Mouse (Mus musculus) CH12.LX (cell line): Measurements from ENCODE around the gene Xrcc4.

Experiments used
- BHLHE40 ChIP-seq: IDR thresholded peaks from 2 replicates; pipeline ENCODE4 v1.6.1; 2011; ENCODE audit warnings: mild to moderate bottlenecking, low read depth, low read length, improper control_type of control experiment
- CHD2 ChIP-seq: IDR thresholded peaks from 2 replicates; pipeline ENCODE4 v1.6.1; 2011; ENCODE audit warnings: low read length, improper control_type of control experiment
- CTCF ChIP-seq, 2 experiments: IDR thresholded peaks in 1 of 2; conservative IDR thresholded peaks in 1 of 2; 2 replicates each; pipeline ENCODE4 v1.5.1; 2011 to 2012; ENCODE audit warnings: low read depth in 2 of 2, low read length in 2 of 2, improper control_type of control experiment in 1 of 2, inconsistent platforms in 1 of 2, mild to moderate bottlenecking in 1 of 2, moderate library complexity in 1 of 2
- JUND ChIP-seq: conservative IDR thresholded peaks from 2 replicates; pipeline ENCODE4 v1.6.1; 2011; ENCODE audit warnings: low read depth, low read length, improper control_type of control experiment
- KAT2A ChIP-seq: IDR thresholded peaks from 2 replicates; pipeline ENCODE4 v1.6.1; 2012; ENCODE audit warnings: low read length, improper control_type of control experiment, inconsistent platforms; ENCODE audit not compliant: insufficient replicate concordance
- MAFK ChIP-seq: IDR thresholded peaks from 2 replicates; pipeline ENCODE4 v1.6.1; 2011; ENCODE audit warnings: low read length, improper control_type of control experiment; ENCODE audit not compliant: insufficient replicate concordance
- MEF2A ChIP-seq: IDR thresholded peaks from 2 replicates; pipeline ENCODE4 v1.6.1; 2014; ENCODE audit warnings: low read depth, mild to moderate bottlenecking, inconsistent platforms, low read length, improper control_type of control experiment, borderline replicate concordance
- MXI1 ChIP-seq: IDR thresholded peaks from 2 replicates; pipeline ENCODE4 v1.6.1; 2011; ENCODE audit warnings: mild to moderate bottlenecking, low read depth, low read length, improper control_type of control experiment
- NELFE ChIP-seq: IDR thresholded peaks from 2 replicates; pipeline ENCODE4 v1.6.1; 2011; ENCODE audit warnings: low read depth, low read length, improper control_type of control experiment
- ZNF384 ChIP-seq: IDR thresholded peaks from 2 replicates; pipeline ENCODE4 v1.6.1; 2012; ENCODE audit warnings: low read depth, low read length, improper control_type of control experiment, inconsistent platforms

- TF ChIP-seq NELFE (no peak), JUND (no peak), CTCF (conservative IDR thresholded peaks at IDR 0.05 in 1 of 2, IDR thresholded peaks at IDR 0.05 in 1 of 2; ENCODE audit: low read depth in 2 of 2, low read length in 2 of 2) (no peak), BHLHE40 (no peak), ZNF384 (no peak), MEF2A (no peak), KAT2A (no peak), MXI1 (no peak), CHD2 (no peak), MAFK (no peak)
Observed at GRCm38 (mm10) chr13:89791475-89791874, 297.9 kb downstream of the Xrcc4 start.
